Mouse (Mus musculus): ENCODE results near the gene Cds1.

GRCm38 (mm10) chr5:101765390-101765901 lies 516 bp downstream of the Cds1 start:
- no peak for TF ChIP-seq POLR2A (IDR thresholded peaks at IDR 0.05; ENCODE audit: control insufficient read depth, extremely low read depth, insufficient read depth, low read length, poor library complexity)
- no peak for TF ChIP-seq CTCF (IDR thresholded peaks at IDR 0.05; ENCODE audit: borderline replicate concordance, control insufficient read depth, extremely low read depth, insufficient read depth, low read length, poor library complexity)

Data from thymus, adult 2 months (tissue).